Mouse (Mus musculus) megakaryocyte, embryonic 14.5 days (primary cell): Measurements from ENCODE around the gene Cpsf7.

Experiments used
- FLI1 ChIP-seq: IDR thresholded peaks from 2 replicates; pipeline ENCODE4 v1.6.1; 2012; ENCODE audit warnings: low read length, inconsistent platforms, mixed read lengths
- GATA1 ChIP-seq: IDR thresholded peaks from 3 replicates; pipeline ENCODE4 v1.6.1; 2012; ENCODE audit warnings: mixed read lengths, low read length, inconsistent platforms, borderline replicate concordance

DNA sequence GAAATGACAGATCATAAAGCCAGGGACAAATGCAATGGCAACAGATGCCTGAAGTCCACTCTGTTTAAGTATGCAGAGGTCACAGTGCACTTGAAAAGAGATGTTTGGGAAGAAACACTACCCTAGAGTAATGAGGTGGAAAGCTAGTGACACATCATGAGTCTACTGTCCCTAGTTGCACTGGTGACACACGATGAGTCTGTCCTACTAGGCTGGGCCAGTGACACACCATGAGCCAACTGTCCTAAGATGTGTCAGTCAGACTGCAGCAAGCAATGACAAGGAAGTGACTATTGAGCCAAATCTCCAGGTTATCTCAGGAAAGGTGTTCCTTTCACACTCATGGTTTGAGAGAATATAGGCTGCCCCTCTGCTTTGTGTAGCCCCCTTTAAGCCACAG is 29.4 kb upstream of the Cpsf7 start:
- TF ChIP-seq GATA1: no peak
- TF ChIP-seq FLI1: no peak
